Mouse (Mus musculus): ENCODE measurements at regions not wholly inside any gene's neighbourhood (a gene's known extent, or its start where the extent isn't known, plus 50 kb on each side); places are given as distances from the start of the nearest gene placed in this dataset.

DNA sequence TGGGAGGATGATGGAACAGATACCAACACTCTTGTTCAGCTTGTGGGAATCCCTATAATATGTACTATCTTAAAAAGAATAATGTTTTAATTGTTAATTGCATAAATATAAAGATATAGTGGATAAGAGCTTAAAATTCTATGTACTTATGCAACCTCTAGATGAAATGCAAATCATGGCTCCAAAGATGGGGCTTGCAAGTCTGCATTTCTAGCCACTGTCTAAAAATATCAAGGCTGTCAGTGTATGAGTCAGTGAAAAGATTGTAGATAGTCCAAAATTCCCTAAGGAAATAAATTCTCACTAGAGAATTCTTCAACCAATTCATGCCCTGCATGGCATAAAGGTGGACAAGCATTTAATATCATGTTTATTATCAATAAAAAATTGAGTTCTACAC lies 124.2 kb upstream of the Gnai1 start:
- TF ChIP-seq CTCF (IDR thresholded peaks at IDR 0.05; ENCODE audit: low read depth): no peak
- TF ChIP-seq EP300 (IDR thresholded peaks at IDR 0.05; ENCODE audit: low read depth): no peak

Data from liver, postnatal 0 days (tissue).